In the genomic region with DNA sequence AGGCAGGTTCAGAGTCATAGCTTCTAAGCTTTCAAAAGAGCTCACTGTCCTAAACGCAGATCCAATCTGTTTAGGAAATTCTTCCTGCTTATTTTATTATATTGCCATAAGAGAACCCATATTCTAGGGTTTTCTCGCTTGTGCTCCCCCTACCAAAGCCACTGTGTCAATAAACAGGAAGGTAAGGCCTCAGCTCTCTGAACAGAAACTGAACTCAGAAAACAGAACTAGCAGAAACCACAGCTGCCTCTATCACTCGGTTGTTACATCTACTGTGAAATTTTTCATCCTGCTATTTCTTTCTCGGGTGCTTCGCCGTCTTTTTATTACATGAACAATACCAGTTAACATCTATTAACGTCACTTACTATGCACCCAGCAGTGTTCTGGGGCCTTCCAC, we compare ENCODE assay signal across 19 mouse cellular contexts.
DNase-seq lines count a peak whose midpoint lies in the region; ATAC-seq lines count a peak whose summit lies in the region.
"Had no signal": no experiment of that assay in that cellular context is flagged by ENCODE, and none has a peak within 500 bp of the region (broad histone marks: within the 10 kb centered on the region; RNA-seq: fewer than 3 reads in every experiment).

No protein-coding gene starts in this region.

- intact Hi-C loops in left cerebral cortex, postnatal 10 days (cut with DNase I): no loop called here

- peak; percentile 84 for ATAC-seq in common myeloid progenitor, adult 5-6 weeks (replicated peaks; ENCODE audit: low read depth, poor library complexity, severe bottlenecking)
- peak; percentile 67 to 84 for ATAC-seq in hematopoietic stem cell, adult 5-6 weeks (replicated peaks in 1 of 2; ENCODE audit: insufficient read depth in 1 of 2, low FRiP score in 2 of 2, low TSS enrichment in 1 of 2, low read depth in 1 of 2, poor library complexity in 2 of 2, severe bottlenecking in 2 of 2)
- ATAC-seq in megakaryocyte progenitor cell, adult 5-6 weeks (replicated peaks; ENCODE audit: poor library complexity): peak; percentile 85
- ATAC-seq: CD4-positive, CD25-positive, alpha-beta regulatory T cell, adult 4 months; forebrain, embryonic 15.5 days had no signal

- peak; percentile 8 for DNase-seq in retina, postnatal 1 day
- DNase-seq in cerebellum, postnatal 14 days: no peak
- no peak for DNase-seq in right cerebral cortex, postnatal 4 days
- no peak for DNase-seq in MN1 (ENCODE audit: low spot score)
- DNase-seq in left cerebral cortex, postnatal 10 days (ENCODE audit: extremely low spot score in 1 of 2, low spot score in 2 of 2): no peak
- DNase-seq: adrenal gland, adult 8-10 months; adrenal gland, postnatal 14 days; adrenal gland, postnatal 36 days; B cell, adult 2 months; cerebellum, adult 11-12 months; cerebellum, adult 2 months; cerebellum, adult 9-10 months; cerebellum, postnatal 25 days; forebrain, postnatal 0 days had no signal
